Mouse (Mus musculus): Measurements from ENCODE around the gene Olfr319.
"Not testable (repeated sequence)": the region's sequence is repeated elsewhere in the genome, so short reads cannot be mapped to it uniquely, and the experiment has no call there.

The Olfr319 gene

GRCm38 (mm10) chr11:58698862-58699261 lies at the start of gene Olfr319:
Olfr319 (plus strand) TSS chr11:58699162.
- DNase-seq (ENCODE audit: low read depth, low spot score) = no peak

GRCm38 (mm10) chr11:58655151-58655550 lies 43.8 kb upstream of the Olfr319 start:
- DNase-seq (ENCODE audit: low read depth, low spot score) = no peak

GRCm38 (mm10) chr11:58658596-58658995 lies 40.4 kb upstream of the Olfr319 start, which contains the start of gene Olfr322:
Olfr322 (plus strand) TSS chr11:58658782.
- DNase-seq (ENCODE audit: low read depth, low spot score) = no peak

GRCm38 (mm10) chr11:58669252-58669651 lies 29.7 kb upstream of the Olfr319 start:
- no peak for DNase-seq (ENCODE audit: low read depth, low spot score)

- DNase-seq (ENCODE audit: low read depth, low spot score) = no peak
Measured at GRCm38 (mm10) chr11:58671825-58672224, 27.1 kb upstream of the Olfr319 start.

- DNase-seq (ENCODE audit: low read depth, low spot score) = no peak
Measured at GRCm38 (mm10) chr11:58680799-58681198, 18.2 kb upstream of the Olfr319 start, which contains the start of gene Olfr320. Olfr320 (plus strand) TSS chr11:58681099.

- no peak for DNase-seq (ENCODE audit: low read depth, low spot score)
Measured at GRCm38 (mm10) chr11:58709086-58709485, 10.1 kb downstream of the Olfr319 start.

GRCm38 (mm10) chr11:58717723-58718122 lies 18.8 kb downstream of the Olfr319 start:
- DNase-seq (ENCODE audit: low read depth, low spot score) = not testable (repeated sequence)

GRCm38 (mm10) chr11:58719701-58720100 lies 20.7 kb downstream of the Olfr319 start:
- DNase-seq (ENCODE audit: low read depth, low spot score) = no peak

- no peak for DNase-seq (ENCODE audit: low read depth, low spot score)
Measured at GRCm38 (mm10) chr11:58723914-58724313, 25.0 kb downstream of the Olfr319 start, which contains the start of gene Olfr318. Olfr318 (minus strand) TSS chr11:58724014.

- not testable (repeated sequence) for DNase-seq (ENCODE audit: low read depth, low spot score)
Measured at GRCm38 (mm10) chr11:58727896-58728650, 29.1 kb downstream of the Olfr319 start.

GRCm38 (mm10) chr11:58733372-58733771 lies 34.4 kb downstream of the Olfr319 start:
- no peak for DNase-seq (ENCODE audit: low read depth, low spot score)

- no peak for DNase-seq (ENCODE audit: low read depth, low spot score)
Measured at GRCm38 (mm10) chr11:58738792-58739262, 39.9 kb downstream of the Olfr319 start, which contains the start of gene Olfr317. Olfr317 (minus strand) TSS chr11:58739212.

GRCm38 (mm10) chr11:58751096-58751495 lies 52.1 kb downstream of the Olfr319 start:
- DNase-seq (ENCODE audit: low read depth, low spot score) = not testable (repeated sequence)

GRCm38 (mm10) chr11:58752434-58752833 lies 53.5 kb downstream of the Olfr319 start, which contains the start of gene Olfr316:
Olfr316 (plus strand) TSS chr11:58752734.
- no peak for DNase-seq (ENCODE audit: low read depth, low spot score)

Data from 3T3-L1 (cell line).